Mouse (Mus musculus) MEL (cell line): ENCODE data around the gene Gm5168. TPM values are rescaled to one million over a fixed set of nuclear protein-coding genes. Genes with fewer than 3 reads are reported as not detected.
"Not testable (repeated sequence)": the region's sequence is repeated elsewhere in the genome, so short reads cannot be mapped to it uniquely, and the experiment has no call there.

Source experiments
- DNase-seq: peaks from one replicate; pipeline ENCODE4 v3.0.0; 2011; ENCODE audit warnings: low read depth, low spot score
- H3K27ac ChIP-seq: 2 replicates; pipeline ENCODE4 v1.5.1; 2012; ENCODE audit warnings: low read depth, mild to moderate bottlenecking, control low read depth, low read length, moderate library complexity; ENCODE audit not compliant: control insufficient read depth
- H3K27me3 ChIP-seq, 2 experiments: fragments of 150-350 bp in 1 of 2; sonication (generic) in 1 of 2; 2 replicates each; pipeline ENCODE4 v1.6.1; 2012; ENCODE audit warnings: low read length in 2 of 2, mild to moderate bottlenecking in 2 of 2, improper control_type of control experiment in 1 of 2, moderate library complexity in 1 of 2; ENCODE audit not compliant: insufficient read depth in 2 of 2, control insufficient read depth in 1 of 2
- H3K36me3 ChIP-seq, 2 experiments: 2 replicates each; pipeline ENCODE4 v1.6.1; 2012 to 2014; ENCODE audit warnings: low read length in 2 of 2, improper control_type of control experiment in 1 of 2, inconsistent platforms in 1 of 2, mild to moderate bottlenecking in 1 of 2; ENCODE audit not compliant: insufficient read depth in 2 of 2, control insufficient read depth in 1 of 2
- H3K4me1 ChIP-seq, 2 experiments: fragments of 150-350 bp in 1 of 2; sonication (generic) in 1 of 2; 2 replicates each; pipeline ENCODE4 v1.6.1; 2012; ENCODE audit warnings: low read length in 2 of 2, improper control_type of control experiment in 1 of 2, mild to moderate bottlenecking in 1 of 2; ENCODE audit not compliant: insufficient read depth in 2 of 2, control insufficient read depth in 1 of 2
- H3K4me3 ChIP-seq, 2 experiments: fragments of 150-350 bp in 1 of 2; sonication (generic) in 1 of 2; 2 replicates each; pipeline ENCODE4 v1.5.1; 2012; ENCODE audit warnings: low read depth in 2 of 2, low read length in 2 of 2, mild to moderate bottlenecking in 2 of 2, moderate library complexity in 2 of 2, control low read depth in 1 of 2, improper control_type of control experiment in 1 of 2; ENCODE audit not compliant: control insufficient read depth in 1 of 2, insufficient read depth in 1 of 2
- H3K79me2 ChIP-seq: 2 replicates; pipeline ENCODE4 v1.6.1; 2012; ENCODE audit warnings: mild to moderate bottlenecking, low read length, moderate library complexity; ENCODE audit not compliant: control insufficient read depth, poor library complexity, insufficient read depth
- H3K9ac ChIP-seq: 2 replicates; pipeline ENCODE4 v1.6.1; 2012; ENCODE audit warnings: low read depth, mild to moderate bottlenecking, control low read depth, low read length, moderate library complexity; ENCODE audit not compliant: control insufficient read depth, poor library complexity, severe bottlenecking
- H3K9me3 ChIP-seq: fragments of 150-350 bp; sonication (generic); replicated peaks from 2 replicates; pipeline ENCODE4 v1.6.1; 2012; ENCODE audit warnings: mild to moderate bottlenecking, low read length, improper control_type of control experiment, moderate library complexity; ENCODE audit not compliant: insufficient read depth
- polyA plus RNA-seq, 2 experiments: library from polyadenylated mRNA; stranded (reverse) in 1 of 2; unstranded in 1 of 2; fragments of >175 nt in 1 of 2; fragments of >200 nt in 1 of 2; gene quantifications; 2 replicates each; pipeline versions ENCODE4 v1.2.1 to v1.2.4; 2012; ENCODE audit warnings: low replicate concordance in 2 of 2, low read depth in 1 of 2; ENCODE audit not compliant: insufficient read length in 2 of 2, insufficient read depth in 1 of 2, missing spikeins in 1 of 2
- total RNA-seq: library from RNA; depleted of rRNA; stranded (reverse); fragments of 300-350 nt; gene quantifications from 2 replicates; pipeline ENCODE4 v1.2.3, GENCODE M21; 2012; rRNA removed

Gene Gm5168
- total RNA-seq (not detected in 2 replicates), polyA plus RNA-seq (not detected)

GRCm38 (mm10) chrX:26050941-26051340 is at the start of gene Gm5168:
Gene Gm5168, minus strand, starts transcription at chrX:26051041.
- not testable (repeated sequence) for H3K9me3 ChIP-seq, H3K27ac ChIP-seq, DNase-seq, H3K79me2 ChIP-seq, H3K27me3 ChIP-seq, H3K36me3 ChIP-seq, H3K4me3 ChIP-seq, H3K4me1 ChIP-seq, H3K9ac ChIP-seq

Other genes with a start within 250 kb of the Gm5168 start
- not detected in 2 replicates for gene Gm2012, start 180.3 kb upstream of the Gm5168 start, total RNA-seq
- gene Gm2012, start 180.3 kb upstream of the Gm5168 start, polyA plus RNA-seq = not detected